In the genomic region with DNA sequence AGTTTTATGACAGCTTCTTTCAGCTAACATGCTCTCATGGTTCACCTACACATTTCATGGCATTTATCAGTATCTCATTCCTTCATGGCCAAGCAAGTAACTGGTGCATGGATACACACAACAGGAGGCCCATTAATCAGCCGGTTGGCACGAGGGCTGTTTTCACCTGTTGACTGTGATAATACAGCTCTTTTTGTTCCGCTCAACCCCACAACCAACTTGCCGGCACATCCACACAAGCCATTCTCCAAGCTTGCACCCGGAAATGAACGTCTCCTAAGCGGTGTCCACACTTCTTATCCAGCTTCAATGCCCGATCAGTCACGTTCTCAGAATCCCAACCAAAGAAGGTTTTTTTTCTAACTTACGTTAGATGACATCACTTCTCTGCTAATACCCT, we compare ENCODE assay signal across 9 mouse cellular contexts. TPM values are rescaled to one million over a fixed set of nuclear protein-coding genes. Genes with fewer than 3 reads are reported as not detected.
DNase-seq lines count a peak whose midpoint lies in the region; ATAC-seq and TF ChIP-seq lines count a peak whose summit lies in the region.
"Had no signal": no experiment of that assay in that cellular context is flagged by ENCODE, and none has a peak within 500 bp of the region (broad histone marks: within the 10 kb centered on the region; RNA-seq: fewer than 3 reads in every experiment).

No protein-coding gene starts in this region.

- no peak for ATAC-seq in forebrain, embryonic 16.5 days
- no peak for ATAC-seq in liver, embryonic 14.5 days (ENCODE audit: insufficient read depth)

- DNase-seq in heart, embryonic 10.5 days (ENCODE audit: low spot score), result no peak
- DNase-seq in heart, postnatal 36 days, result no peak
- no peak for DNase-seq in liver, embryonic 14.5 days (ENCODE audit: low read depth in 3 of 3, low spot score in 3 of 3)
- no peak for DNase-seq in adipocyte (ENCODE audit: low spot score)
- DNase-seq in adrenal gland, postnatal 14 days, result no peak
- no peak for DNase-seq in urinary bladder, postnatal 4 days (ENCODE audit: low spot score in 2 of 2)
- DNase-seq: left cerebral cortex, postnatal 4 days had no signal

- 87% methylated on average over 10 of the region's 10 CpGs for WGBS in heart, embryonic 10.5 days
- WGBS in forebrain, embryonic 16.5 days, result 73% methylated on average over 10 of the region's 10 CpGs
- 75% methylated on average over 10 of the region's 10 CpGs for WGBS in liver, embryonic 14.5 days (ENCODE audit: insufficient replicate concordance)

- no peaks in the 10 kb centered on the region for H3K9me3 ChIP-seq in heart, embryonic 10.5 days
- H3K9me3 ChIP-seq in E14TG2a.4 (ENCODE audit: low read length), result no peaks in the 10 kb centered on the region
- H3K9me3 ChIP-seq in forebrain, embryonic 16.5 days (ENCODE audit: control insufficient read depth, low read length), result no peaks in the 10 kb centered on the region
- no peaks in the 10 kb centered on the region for H3K9me3 ChIP-seq in liver, embryonic 14.5 days (ENCODE audit: control insufficient read depth, low read length)

- H3K27ac ChIP-seq in heart, embryonic 10.5 days, result no peak overlapping the region
- H3K27ac ChIP-seq in forebrain, embryonic 16.5 days (ENCODE audit: low read length), result no peak overlapping the region
- H3K27ac ChIP-seq in liver, embryonic 14.5 days, result no peak overlapping the region

- H3K4me1 ChIP-seq in heart, embryonic 10.5 days, result peaks cover 14% of the 10 kb centered on the region
- H3K4me1 ChIP-seq in E14TG2a.4 (replicated peaks; ENCODE audit: low read depth, low read length), result peaks cover 22% of the 10 kb centered on the region
- H3K4me1 ChIP-seq in forebrain, embryonic 16.5 days (replicated peaks; ENCODE audit: control insufficient read depth, insufficient read depth, low read length), result peaks cover 15% of the 10 kb centered on the region
- H3K4me1 ChIP-seq in liver, embryonic 14.5 days (replicated peaks; ENCODE audit: control insufficient read depth in 2 of 2, insufficient read depth in 2 of 2, low read length in 1 of 2), result peaks cover 0 to 7% of the 10 kb centered on the region in 2 experiments; a peak in 2 of 4 replicates

- no peaks in the 10 kb centered on the region for H3K36me3 ChIP-seq in heart, embryonic 10.5 days
- peaks cover 13% of the 10 kb centered on the region for H3K36me3 ChIP-seq in E14TG2a.4 (ENCODE audit: insufficient read depth, low read length)
- no peaks in the 10 kb centered on the region for H3K36me3 ChIP-seq in forebrain, embryonic 16.5 days (ENCODE audit: control insufficient read depth, insufficient read depth)
- H3K36me3 ChIP-seq in liver, embryonic 14.5 days (replicated peaks; ENCODE audit: control insufficient read depth, insufficient read depth, low read depth), result no peaks in the 10 kb centered on the region

- TF ChIP-seq CTCF in E14TG2a.4 (conservative IDR thresholded peaks at IDR 0.05; ENCODE audit: low read length), result no peak
- TF ChIP-seq CTCF in liver, embryonic 14.5 days (IDR thresholded peaks at IDR 0.05; ENCODE audit: low read depth), result no peak

- H3K4me3 ChIP-seq in heart, embryonic 10.5 days, result peak overlapping the region; percentile 78; the same call in 1 of the 2 replicates
- H3K4me3 ChIP-seq in E14TG2a.4 (replicated peaks; ENCODE audit: low read length), result 0 out of 2 replicates have a peak overlapping the region, but pooled peaks have one; percentile 93
- H3K4me3 ChIP-seq in forebrain, embryonic 16.5 days (replicated peaks; ENCODE audit: low read length), result peak overlapping the region; percentile 90
- H3K4me3 ChIP-seq in liver, embryonic 14.5 days (ENCODE audit: insufficient read depth in 1 of 2, low read depth in 2 of 2, low read length in 2 of 2), result no peak overlapping the region

- H3K4me2 ChIP-seq in forebrain, embryonic 16.5 days (ENCODE audit: low read length), result peak overlapping the region; percentile 96
- peak overlapping the region; percentile 68; the same call in 1 of the 2 replicates for H3K4me2 ChIP-seq in liver, embryonic 14.5 days (ENCODE audit: low read depth)

- H3K27me3 ChIP-seq in heart, embryonic 10.5 days (ENCODE audit: insufficient read depth, poor library complexity, severe bottlenecking), result no peaks in the 10 kb centered on the region
- H3K27me3 ChIP-seq in E14TG2a.4 (ENCODE audit: insufficient read depth, low read length), result peaks cover 15% of the 10 kb centered on the region
- no peaks in the 10 kb centered on the region for H3K27me3 ChIP-seq in forebrain, embryonic 16.5 days (replicated peaks; ENCODE audit: control insufficient read depth, insufficient read depth, low read length)
- no peaks in the 10 kb centered on the region; the same call in none of the 2 replicates for H3K27me3 ChIP-seq in liver, embryonic 14.5 days (ENCODE audit: control insufficient read depth, insufficient read depth, low read length)

- intact Hi-C loops in heart, postnatal 36 days (cut with DNase I), result no loop called here

- TF ChIP-seq EP300 in liver, embryonic 14.5 days (IDR thresholded peaks at IDR 0.05; ENCODE audit: low read depth), result no peak

- H3K9ac ChIP-seq in forebrain, embryonic 16.5 days (replicated peaks; ENCODE audit: low read depth, low read length), result peak overlapping the region; percentile 15; the same call in 1 of the 2 replicates
- no peak overlapping the region for H3K9ac ChIP-seq in liver, embryonic 14.5 days (replicated peaks)

RNA-seq across cellular contexts. Expression of a gene that starts 2.1 kb away (rescaled TPM):
- 18.6 and 21.1 TPM in 2 replicates for polyA plus RNA-seq in heart, embryonic 10.5 days (2016; fragmentation: Nextera tagmentation; extraction: Ambion mirVana)
- total RNA-seq in heart, postnatal 36 days (2021), result 10 to 100 TPM in 1 of 2 experiments, 1 to 10 TPM in 1; 9.0 to 11.3 TPM
- 33.7 and 38.2 TPM in 2 replicates for polyA plus RNA-seq in forebrain, embryonic 16.5 days (2015; fragmentation: Nextera tagmentation; extraction: Ambion mirVana)
- polyA plus RNA-seq in liver, embryonic 14.5 days (2012; rRNA removed), result 1.8 and 2.3 TPM in 2 replicates
- 4.2 and 4.4 TPM in 2 replicates for polyA plus RNA-seq in liver, embryonic 14.5 days (2014; fragmentation: Nextera tagmentation; extraction: Ambion mirVana)
- total RNA-seq in adrenal gland, postnatal 14 days (2021), result 17.4 and 23.4 TPM in 2 replicates

RNA-seq across cellular contexts. Expression of a gene that starts 54.9 kb away (rescaled TPM):
- 15.0 and 17.0 TPM in 2 replicates for polyA plus RNA-seq in heart, embryonic 10.5 days (2016; fragmentation: Nextera tagmentation; extraction: Ambion mirVana)
- total RNA-seq in heart, postnatal 36 days (2021), result 10 to 100 TPM; 19.1 to 20.6 TPM
- polyA plus RNA-seq in forebrain, embryonic 16.5 days (2015; fragmentation: Nextera tagmentation; extraction: Ambion mirVana), result 26.5 and 26.9 TPM in 2 replicates
- 2.5 and 4.4 TPM in 2 replicates for polyA plus RNA-seq in liver, embryonic 14.5 days (2012; rRNA removed)
- polyA plus RNA-seq in liver, embryonic 14.5 days (2014; fragmentation: Nextera tagmentation; extraction: Ambion mirVana), result 5.2 and 6.4 TPM in 2 replicates
- total RNA-seq in adrenal gland, postnatal 14 days (2021), result 8.3 and 9.1 TPM in 2 replicates

Comparison
In these comparisons a context has a peak if more than half of its experiments do, and no peak if none do; other contexts are left out.
1. H3K4me3 ChIP-seq: peak in heart, embryonic 10.5 days (single experiment), E14TG2a.4 (single experiment) and forebrain, embryonic 16.5 days (single experiment); none in liver, embryonic 14.5 days (0 of 2).